Mouse (Mus musculus) stomach, postnatal 0 days (tissue): ENCODE results near the gene Pms1.

Experiments
- CTCF ChIP-seq: IDR thresholded peaks from 2 replicates; pipeline ENCODE4 v1.5.1; 2016; ENCODE audit warnings: antibody characterized with exemption, low read depth, mild to moderate bottlenecking, moderate library complexity
- EP300 ChIP-seq: optimal IDR thresholded peaks from 2 replicates; pipeline ENCODE3; 2016; ENCODE audit warnings: antibody characterized with exemption

DNA sequence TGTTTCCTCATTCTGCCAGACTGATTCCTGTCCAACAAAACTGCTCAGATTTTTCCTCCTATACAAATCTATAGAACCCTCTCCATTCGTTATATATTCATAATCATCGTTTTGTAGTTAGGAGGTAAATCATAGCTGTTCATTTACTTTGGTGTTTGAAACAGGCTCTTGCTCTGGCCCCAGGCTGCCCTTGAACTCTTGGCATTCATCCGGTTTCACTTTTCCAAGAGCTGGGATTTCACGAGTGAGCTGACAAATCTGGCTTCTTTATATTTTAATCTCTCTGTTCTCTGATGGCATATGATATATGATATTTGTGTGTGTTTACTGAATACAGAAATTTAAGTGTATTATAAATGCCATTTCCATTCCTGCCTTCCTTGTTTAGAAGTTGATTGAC is 3.7 kb upstream of the Pms1 start:
- TF ChIP-seq CTCF (no peak), EP300 (no peak)
